Mouse (Mus musculus) embryonic fibroblast, embryonic 13.5 days (primary cell): ENCODE results near the gene Itih1. TPM values are rescaled to one million over a fixed set of nuclear protein-coding genes. Genes with fewer than 3 reads are reported as not detected.

Source experiments
- H3K27ac ChIP-seq: 2 replicates; pipeline ENCODE4 v1.5.1; 2012; ENCODE audit warnings: low read length, control low read depth, inconsistent platforms; ENCODE audit not compliant: insufficient read depth
- H3K4me1 ChIP-seq: 2 replicates; pipeline ENCODE4 v1.6.1; 2011; ENCODE audit warnings: low read length; ENCODE audit not compliant: control insufficient read depth, insufficient read depth
- H3K4me3 ChIP-seq: 2 replicates; pipeline ENCODE4 v1.5.1; 2011; ENCODE audit warnings: mild to moderate bottlenecking, control low read depth, low read length; ENCODE audit not compliant: insufficient read depth
- CTCF ChIP-seq: IDR thresholded peaks from 2 replicates; pipeline ENCODE4 v1.5.1; 2011; ENCODE audit warnings: mild to moderate bottlenecking, control low read depth, low read length, moderate library complexity, borderline replicate concordance; ENCODE audit not compliant: insufficient read depth
- POLR2A ChIP-seq: IDR thresholded peaks from 2 replicates; pipeline ENCODE4 v1.6.1; 2011; ENCODE audit warnings: low read depth, mild to moderate bottlenecking, control low read depth, low read length, moderate library complexity
- polyA plus RNA-seq: library from polyadenylated mRNA; stranded (reverse); fragments of >200 nt; gene quantifications from 2 replicates; pipeline ENCODE4 v1.2.4, GENCODE M21; 2011; ENCODE audit warnings: low read depth; ENCODE audit not compliant: missing spikeins, insufficient read length

Itih1 gene
- polyA plus RNA-seq: not detected in 2 replicates

GRCm38 (mm10) chr14:30943038-30943437 lies at the start of gene Itih1:
Itih1 (minus strand) TSS chr14:30943289.
- peak within 1 kb of the TSS; percentile 23; the same call in 1 of the 2 replicates for H3K27ac ChIP-seq
- no peaks in the 10 kb centered on the region for H3K4me1 ChIP-seq
- H3K4me3 ChIP-seq: no peak within 1 kb of the TSS
- no peak for TF ChIP-seq POLR2A
- no peak for TF ChIP-seq CTCF

- TF ChIP-seq CTCF (no peak), POLR2A (no peak)
- H3K4me3 ChIP-seq: no peak overlapping the region
- no peak overlapping the region for H3K27ac ChIP-seq
- peaks cover 7% of the 10 kb centered on the region; the same call in 1 of the 2 replicates for H3K4me1 ChIP-seq
These were observed 33.1 kb upstream of the Itih1 start for GRCm38 (mm10) chr14:30976222-30976621.

- Histone ChIP-seq H3K4me3 (no peak overlapping the region), H3K27ac (peak overlapping the region; percentile 95), H3K4me1 (peaks cover 7% of the 10 kb centered on the region; the same call in 1 of the 2 replicates)
- TF ChIP-seq POLR2A: peak; percentile 44; the same call in 1 of the 2 replicates
- no peak for TF ChIP-seq CTCF
These were observed 31.1 kb upstream of the Itih1 start for GRCm38 (mm10) chr14:30974204-30974603.

- Histone ChIP-seq H3K4me3 (no peak overlapping the region), H3K27ac (no peak overlapping the region), H3K4me1 (no peaks in the 10 kb centered on the region)
- no peak for TF ChIP-seq POLR2A
- TF ChIP-seq CTCF: no peak
These were observed 17.3 kb upstream of the Itih1 start for GRCm38 (mm10) chr14:30960366-30960765.

GRCm38 (mm10) chr14:30959031-30959430 lies 15.9 kb upstream of the Itih1 start:
- H3K27ac ChIP-seq: no peak overlapping the region
- TF ChIP-seq POLR2A: no peak
- no peak for TF ChIP-seq CTCF
- H3K4me3 ChIP-seq: no peak overlapping the region
- H3K4me1 ChIP-seq: no peaks in the 10 kb centered on the region

- TF ChIP-seq CTCF: no peak
- TF ChIP-seq POLR2A: no peak
- Histone ChIP-seq H3K27ac (no peak overlapping the region), H3K4me1 (no peaks in the 10 kb centered on the region)
These were observed 15.4 kb upstream of the Itih1 start for GRCm38 (mm10) chr14:30958517-30958916.

GRCm38 (mm10) chr14:30951154-30951825 lies 8.2 kb upstream of the Itih1 start, which contains the start of gene Nek4:
Nek4 (plus strand) TSS chr14:30951377.
- Histone ChIP-seq H3K4me1 (peaks cover 6% of the 10 kb centered on the region; the same call in 1 of the 2 replicates), H3K4me3 (peak within 1 kb of the TSS; percentile 80), H3K27ac (peak within 1 kb of the TSS; percentile 39; the same call in 1 of the 2 replicates)
- TF ChIP-seq POLR2A (peak; percentile 69), CTCF (no peak)

More at GRCm38 (mm10) chr14:30958517-30958916, 15.4 kb upstream of the Itih1 start:
- no peak overlapping the region for H3K4me3 ChIP-seq

- H3K27ac ChIP-seq: no peak overlapping the region
- H3K4me1 ChIP-seq: peaks cover 6% of the 10 kb centered on the region; the same call in 1 of the 2 replicates
- no peak overlapping the region for H3K4me3 ChIP-seq
- TF ChIP-seq CTCF (no peak), POLR2A (no peak)
These were observed 6.9 kb upstream of the Itih1 start for GRCm38 (mm10) chr14:30949986-30950385.

- TF ChIP-seq POLR2A (no peak), CTCF (no peak)
- H3K4me3 ChIP-seq: no peak overlapping the region
- H3K4me1 ChIP-seq: no peaks in the 10 kb centered on the region
- no peak overlapping the region for H3K27ac ChIP-seq
These were observed 1.7 kb upstream of the Itih1 start for GRCm38 (mm10) chr14:30944745-30945144.

GRCm38 (mm10) chr14:30943860-30944674 lies 978 bp upstream of the Itih1 start:
- peak overlapping the region; percentile 23; the same call in 1 of the 2 replicates for H3K27ac ChIP-seq
- no peaks in the 10 kb centered on the region for H3K4me1 ChIP-seq
- H3K4me3 ChIP-seq: no peak overlapping the region
- TF ChIP-seq POLR2A (no peak), CTCF (no peak)
